Mouse (Mus musculus): ENCODE measurements around the gene Psmc1. TPM values are rescaled to one million over a fixed set of nuclear protein-coding genes. Genes with fewer than 3 reads are reported as not detected.

Psmc1 gene
- polyA plus RNA-seq (2015; fragmentation: Nextera tagmentation; extraction: Ambion mirVana) = 212 and 294 TPM in 2 replicates

DNA sequence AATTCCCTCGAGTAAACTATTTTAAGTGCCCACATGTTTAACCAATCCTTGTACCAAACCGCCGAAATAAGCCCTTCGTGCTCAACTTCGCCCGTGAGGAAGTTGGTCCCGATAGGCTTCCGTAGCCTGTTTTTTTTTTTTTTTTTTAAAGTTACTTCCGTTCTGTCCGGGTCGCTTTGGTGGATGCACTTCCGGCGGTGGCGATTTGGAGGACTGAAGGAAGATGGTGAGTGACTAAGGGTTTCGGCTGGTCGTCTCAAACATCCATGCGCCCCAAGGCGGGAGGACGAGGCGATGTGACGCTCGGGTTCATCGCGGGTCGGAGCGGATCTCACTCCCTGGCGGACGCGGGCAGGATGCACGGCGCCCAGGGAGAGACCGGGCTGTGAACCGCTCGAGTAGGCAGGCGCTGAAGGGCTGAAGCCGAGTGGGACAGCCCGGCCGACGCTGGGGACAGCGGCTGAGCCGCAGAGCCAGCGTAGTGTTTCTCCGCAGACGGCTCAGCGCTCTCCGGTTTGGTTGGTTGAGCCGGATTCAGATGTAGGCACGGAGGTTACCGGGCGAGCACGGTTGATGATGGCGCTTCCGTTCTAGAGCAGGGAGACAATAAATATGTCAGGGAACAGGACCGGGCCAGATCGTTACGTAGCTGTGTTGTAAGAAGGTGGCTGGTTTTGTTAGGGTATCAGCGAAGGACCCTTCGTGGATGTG is at the start of gene Psmc1:
Psmc1 (plus strand) TSS at position 169 of the 711 bp plus-strand sequence.

DNA sequence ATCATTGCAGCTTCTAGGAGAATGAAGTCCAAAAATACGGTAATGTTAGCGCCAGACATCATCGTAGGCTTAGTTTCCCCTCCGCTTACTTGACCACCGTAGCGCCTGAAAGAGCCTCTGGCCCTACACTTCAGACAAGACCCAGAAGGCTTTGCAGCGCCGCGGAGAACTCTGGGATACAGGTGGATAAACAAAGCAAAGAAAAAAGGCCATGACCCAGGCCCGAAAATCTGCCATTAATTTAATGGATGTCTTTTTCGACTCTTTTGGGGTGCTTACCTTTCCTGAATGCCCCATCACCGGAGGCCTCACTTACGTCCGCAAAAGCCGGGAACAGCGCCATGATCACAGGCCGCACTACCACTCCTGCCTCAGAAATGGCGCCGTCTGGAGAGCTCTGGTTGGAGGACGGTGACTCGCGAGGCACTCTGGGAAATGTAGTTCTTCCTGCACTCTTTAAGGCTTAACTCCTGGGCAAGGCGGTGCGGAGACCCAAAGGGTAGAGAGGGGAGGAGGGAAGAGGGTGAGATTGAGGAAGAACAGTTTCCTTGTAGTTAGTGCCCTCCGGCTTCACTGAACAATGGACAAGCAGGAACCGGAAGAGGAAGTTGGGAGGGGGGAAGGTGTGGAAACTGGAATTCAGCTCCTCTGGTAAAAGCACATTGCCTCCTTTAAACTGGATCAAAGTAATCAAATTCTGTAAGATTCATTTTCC is 49.5 kb downstream of the Psmc1 start, which contains the start of gene Nrde2:
Nrde2 (minus strand) TSS at position 393 of the 715 bp plus-strand sequence.

Other genes starting within 250 kb of the Psmc1 start
- 3.8 and 3.9 TPM in 2 replicates for gene Efcab11, start 225.7 kb upstream of the Psmc1 start, polyA plus RNA-seq (2015; fragmentation: Nextera tagmentation; extraction: Ambion mirVana)
- gene Tdp1, start 225.6 kb upstream of the Psmc1 start, polyA plus RNA-seq (2015; fragmentation: Nextera tagmentation; extraction: Ambion mirVana) = 13.5 and 17.0 TPM in 2 replicates
- gene Kcnk13, start 145.7 kb upstream of the Psmc1 start, polyA plus RNA-seq (2015; fragmentation: Nextera tagmentation; extraction: Ambion mirVana) = 0.28 and 1.3 TPM in 2 replicates
- 11.0 and 13.5 TPM in 2 replicates for gene Nrde2, start 49.5 kb downstream of the Psmc1 start, polyA plus RNA-seq (2015; fragmentation: Nextera tagmentation; extraction: Ambion mirVana)
- gene Calm1, start 89.3 kb downstream of the Psmc1 start, polyA plus RNA-seq (2015; fragmentation: Nextera tagmentation; extraction: Ambion mirVana) = 1,189 and 1,429 TPM in 2 replicates

Measured in adrenal gland, postnatal 0 days (tissue).